ENCODE assay signal across 14 mouse cellular contexts in the genomic region with DNA sequence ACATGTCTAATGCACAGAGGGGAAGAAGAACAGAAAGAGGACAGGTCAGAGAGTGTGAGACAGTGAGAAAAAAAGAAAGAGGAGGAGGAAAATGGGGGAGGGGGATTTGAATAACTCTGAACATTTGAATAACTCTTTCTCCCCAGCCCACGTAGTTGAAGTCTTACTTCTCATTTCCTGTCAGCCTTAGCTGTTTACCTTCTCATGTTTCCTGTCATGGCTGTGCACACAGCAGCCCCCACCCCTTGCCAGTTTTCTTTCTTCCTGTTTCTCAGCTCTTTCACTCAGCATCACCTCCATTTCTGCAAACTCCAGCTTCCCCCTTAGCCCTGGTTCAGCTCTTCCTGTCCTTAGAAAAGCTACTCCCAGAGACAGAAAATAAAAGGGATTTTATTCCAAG. TPM values are rescaled to one million over a fixed set of nuclear protein-coding genes. Genes with fewer than 3 reads are reported as not detected.
DNase-seq lines count a peak whose midpoint lies in the region; ATAC-seq and TF ChIP-seq lines count a peak whose summit lies in the region.
"Had no signal": no experiment of that assay in that cellular context is flagged by ENCODE, and none has a peak within 500 bp of the region (broad histone marks: within the 10 kb centered on the region; RNA-seq: fewer than 3 reads in every experiment).

No protein-coding gene starts in this region.

- H3K27me3 ChIP-seq in lung, embryonic 14.5 days (ENCODE audit: insufficient read depth, low read length), result no peaks in the 10 kb centered on the region
- no peaks in the 10 kb centered on the region for H3K27me3 ChIP-seq in CH12.LX (replicated peaks)

- H3K4me2 ChIP-seq in lung, embryonic 14.5 days, result no peak overlapping the region
- no peak overlapping the region for H3K4me2 ChIP-seq in CH12.LX (ENCODE audit: insufficient read depth, low read depth, poor library complexity, severe bottlenecking)
- H3K4me2 ChIP-seq: liver, embryonic 11.5 days; midbrain, embryonic 11.5 days had no signal

- no peak for TF ChIP-seq RAD21 in CH12.LX (IDR thresholded peaks at IDR 0.05; ENCODE audit: low read depth, low read length)

- H3K4me3 ChIP-seq in lung, embryonic 14.5 days (ENCODE audit: low read depth, low read length), result no peak overlapping the region
- no peak overlapping the region for H3K4me3 ChIP-seq in CH12.LX (replicated peaks in 1 of 3; ENCODE audit: low read depth in 2 of 3, low read length in 2 of 3, poor library complexity in 1 of 3)

- no peak for TF ChIP-seq CTCF in lung, embryonic 14.5 days (IDR thresholded peaks at IDR 0.05; ENCODE audit: low read depth)
- TF ChIP-seq CTCF in CH12.LX (conservative IDR thresholded peaks at IDR 0.05 in 1 of 2, IDR thresholded peaks at IDR 0.05 in 1 of 2; ENCODE audit: low read depth in 2 of 2, low read length in 2 of 2), result no peak

- in situ Hi-C loops in CH12.LX (cut with MboI; ENCODE audit: low pct_ligation_motif_present, low pct_unique_long_range_greater_than_20kb, low sequenced_read_pairs), result no loop called here

- TF ChIP-seq EP300 in CH12.LX (IDR thresholded peaks at IDR 0.05; ENCODE audit: low read length), result peak; percentile 43; the same call in 1 of the 2 replicates

- no peak for TF ChIP-seq POLR2A in CH12.LX (IDR thresholded peaks at IDR 0.05; ENCODE audit: low read depth, low read length)

- H3K9ac ChIP-seq in lung, embryonic 14.5 days, result no peak overlapping the region
- no peak overlapping the region for H3K9ac ChIP-seq in CH12.LX (ENCODE audit: insufficient read depth, low read depth)
- H3K9ac ChIP-seq: forebrain, postnatal 0 days had no signal

- H3K4me1 ChIP-seq in lung, embryonic 14.5 days (ENCODE audit: insufficient read depth), result no peaks in the 10 kb centered on the region
- peaks cover 17 to 45% of the 10 kb centered on the region in 2 experiments for H3K4me1 ChIP-seq in CH12.LX (ENCODE audit: control insufficient read depth in 1 of 2, insufficient read depth in 2 of 2)

- WGBS in lung, embryonic 14.5 days, result 0% methylated on average over 1 of the region's 1 CpGs

- no peaks in the 10 kb centered on the region for H3K36me3 ChIP-seq in lung, embryonic 14.5 days (ENCODE audit: insufficient read depth)
- no peaks in the 10 kb centered on the region for H3K36me3 ChIP-seq in CH12.LX (replicated peaks in 1 of 2; ENCODE audit: control insufficient read depth in 1 of 2, insufficient read depth in 1 of 2, low read length in 1 of 2)

- H3K9me3 ChIP-seq in lung, embryonic 14.5 days (ENCODE audit: low read depth, low read length), result no peaks in the 10 kb centered on the region
- no peaks in the 10 kb centered on the region for H3K9me3 ChIP-seq in CH12.LX (replicated peaks; ENCODE audit: low read length)

- ATAC-seq in lung, embryonic 14.5 days (ENCODE audit: insufficient read depth), result peak; percentile 28; the same call in 1 of the 2 replicates
- ATAC-seq in inflammation-experienced regulatory T-cells, adult 6 months, result peak; percentile 97
- no peak for ATAC-seq in erythroid progenitor cell, adult 5-6 weeks (replicated peaks; ENCODE audit: low FRiP score, poor library complexity, severe bottlenecking)
- ATAC-seq: forebrain, postnatal 0 days had no signal

- no peaks in the 10 kb centered on the region for H3K79me2 ChIP-seq in CH12.LX (replicated peaks; ENCODE audit: control insufficient read depth, extremely low read depth, insufficient read depth, poor library complexity, severe bottlenecking)

- no peak overlapping the region for H3K27ac ChIP-seq in lung, embryonic 14.5 days (ENCODE audit: low read depth)
- no peak overlapping the region for H3K27ac ChIP-seq in CH12.LX (ENCODE audit: insufficient read depth, low read depth)

- no peak for DNase-seq in lung, embryonic 14.5 days
- no peak for DNase-seq in lung, postnatal 10 days
- peak; percentile 85 for DNase-seq in CH12.LX (ENCODE audit: extremely low read depth)
- DNase-seq in thymus, postnatal 10 days (ENCODE audit: low spot score in 2 of 2), result peak; percentile 60
- no peak for DNase-seq in testis, postnatal 14 days (ENCODE audit: low spot score)
- DNase-seq: cerebellum, postnatal 36 days; forebrain, postnatal 0 days; kidney, postnatal 14 days; retina, postnatal 1 day had no signal

- dilution Hi-C loops in CH12.LX (cut with MboI; ENCODE audit: extremely low pct_ligation_motif_present, extremely low pct_unique_long_range_greater_than_20kb, low sequenced_read_pairs), result no loop called here

TF ChIP-seq in CH12.LX, 34 proteins besides CTCF, POLR2A, EP300 and RAD21:
- TF ChIP-seq MAX (IDR thresholded peaks at IDR 0.05; ENCODE audit: low read length) (no peak), MYC (IDR thresholded peaks at IDR 0.05; ENCODE audit: low read depth, low read length) (0 out of 2 replicates have a peak, but pooled peaks have one; percentile 12), ELF1 (IDR thresholded peaks at IDR 0.05; ENCODE audit: low read depth, low read length) (peak; percentile 77), IRF4 (IDR thresholded peaks at IDR 0.05; ENCODE audit: low read depth, low read length) (0 out of 2 replicates have a peak, but pooled peaks have one; percentile 54), ZMIZ1 (IDR thresholded peaks at IDR 0.05; ENCODE audit: low read depth, low read length) (no peak), MAZ (IDR thresholded peaks at IDR 0.05; ENCODE audit: low read depth, low read length) (peak; percentile 80; the same call in 1 of the 2 replicates), SIN3A (IDR thresholded peaks at IDR 0.05; ENCODE audit: low read length) (no peak), ZC3H11A (IDR thresholded peaks at IDR 0.05; ENCODE audit: low read depth, low read length) (no peak), USF2 (conservative IDR thresholded peaks at IDR 0.05; ENCODE audit: low read depth, low read length) (no peak), CHD2 (IDR thresholded peaks at IDR 0.05; ENCODE audit: low read length) (no peak), JUN (IDR thresholded peaks at IDR 0.05; ENCODE audit: insufficient read depth, low read depth, low read length) (no peak), MXI1 (IDR thresholded peaks at IDR 0.05; ENCODE audit: low read depth, low read length) (peak; percentile 87), KAT2A (IDR thresholded peaks at IDR 0.05; ENCODE audit: insufficient replicate concordance, low read length) (no peak), GABPA (IDR thresholded peaks at IDR 0.05; ENCODE audit: insufficient replicate concordance, low read depth, low read length) (no peak), RCOR1 (conservative IDR thresholded peaks at IDR 0.05; ENCODE audit: low read depth, low read length) (no peak), JUND (conservative IDR thresholded peaks at IDR 0.05; ENCODE audit: low read depth, low read length) (no peak), TCF12 (IDR thresholded peaks at IDR 0.05; ENCODE audit: low read depth, low read length) (no peak), NELFE (IDR thresholded peaks at IDR 0.05; ENCODE audit: low read depth, low read length) (no peak), E2F4 (IDR thresholded peaks at IDR 0.05; ENCODE audit: insufficient replicate concordance, low read depth, low read length) (no peak), PAX5 (IDR thresholded peaks at IDR 0.05; ENCODE audit: low read length) (no peak), ZKSCAN1 (IDR thresholded peaks at IDR 0.05; ENCODE audit: borderline replicate concordance, low read depth, low read length) (no peak), TBP (conservative IDR thresholded peaks at IDR 0.05; ENCODE audit: low read depth, low read length) (no peak), HCFC1 (IDR thresholded peaks at IDR 0.05; ENCODE audit: low read depth, low read length) (peak; percentile 54), ETS1 (conservative IDR thresholded peaks at IDR 0.05; ENCODE audit: low read depth, low read length) (peak; percentile 47; the same call in 1 of the 2 replicates), BHLHE40 (IDR thresholded peaks at IDR 0.05; ENCODE audit: low read depth, low read length) (0 out of 2 replicates have a peak, but pooled peaks have one; percentile 39), MAFK (IDR thresholded peaks at IDR 0.05; ENCODE audit: insufficient replicate concordance, low read length) (no peak), UBTF (IDR thresholded peaks at IDR 0.05; ENCODE audit: low read depth, low read length) (no peak), USF1 (IDR thresholded peaks at IDR 0.05; ENCODE audit: low read depth, low read length) (no peak), NRF1 (IDR thresholded peaks at IDR 0.05; ENCODE audit: low read depth, low read length) (no peak), MEF2A (IDR thresholded peaks at IDR 0.05; ENCODE audit: borderline replicate concordance, low read depth, low read length) (no peak), CHD1 (IDR thresholded peaks at IDR 0.05; ENCODE audit: low read depth, low read length) (no peak), POLR2AphosphoS2 (IDR thresholded peaks at IDR 0.05; ENCODE audit: low read depth, low read length) (no peak), ZNF384 (IDR thresholded peaks at IDR 0.05; ENCODE audit: low read depth, low read length) (peak; percentile 42; the same call in 1 of the 2 replicates), SMC3 (IDR thresholded peaks at IDR 0.05; ENCODE audit: low read depth, low read length) (no peak)

RNA-seq across cellular contexts. Expression of a gene that starts 22.8 kb away (rescaled TPM):
- polyA plus RNA-seq in lung, embryonic 14.5 days (2014; fragmentation: Nextera tagmentation; extraction: Ambion mirVana), result 0.34 and 0.47 TPM in 2 replicates
- total RNA-seq in CH12.LX (2012; rRNA removed) (not detected in 2 replicates), CH12.LX (2014; rRNA removed) (not detected in 2 replicates)
- not detected in 2 replicates for polyA plus RNA-seq in CH12.LX (2012; ENCODE audit: insufficient read length, low read depth)
- 1,000 to 10,000 TPM in 2 of 3 experiments, 100 to 1,000 TPM in 1; 294 to 1,489 (median 1,424) TPM for polyA plus RNA-seq in inflammation-experienced regulatory T-cells, adult 6 months (2017; shearing (Covaris generic))
- total RNA-seq in erythroid progenitor cell, adult 5-6 weeks (2015; ENCODE audit: low replicate concordance), result 2.5 TPM in 1 of 2 replicates, not detected in the other
- 7.1 TPM in 1 of 2 replicates, not detected in the other for total RNA-seq in erythroid progenitor cell, adult 5-6 weeks (2017; ENCODE audit: low replicate concordance)
- total RNA-seq: forebrain, postnatal 0 days had no signal
- polyA plus RNA-seq: forebrain, postnatal 0 days; hindbrain, embryonic 11.5 days; liver, embryonic 11.5 days; midbrain, embryonic 11.5 days had no signal

Comparison
In these comparisons a context has a peak if more than half of its experiments do, and no peak if none do; other contexts are left out.
1. DNase-seq: peak in CH12.LX (single experiment) and thymus, postnatal 10 days (2 of 2); none in lung, embryonic 14.5 days (single experiment), lung, postnatal 10 days (single experiment) and testis, postnatal 14 days (single experiment).
2. RNA of a gene that starts 22.8 kb away (polyA plus RNA-seq): 294 to 1,489 TPM in inflammation-experienced regulatory T-cells, adult 6 months; 0.34 to 0.47 TPM in lung, embryonic 14.5 days and not detected in CH12.LX; every median in the first group is over 100 times any median in the second.